Mouse (Mus musculus): Measurements from ENCODE around the gene Socs7. TPM values are rescaled to one million over a fixed set of nuclear protein-coding genes. Genes with fewer than 3 reads are reported as not detected.

Socs7 gene
- 5.9 and 7.3 TPM in 2 replicates for polyA plus RNA-seq (2012)

DNA sequence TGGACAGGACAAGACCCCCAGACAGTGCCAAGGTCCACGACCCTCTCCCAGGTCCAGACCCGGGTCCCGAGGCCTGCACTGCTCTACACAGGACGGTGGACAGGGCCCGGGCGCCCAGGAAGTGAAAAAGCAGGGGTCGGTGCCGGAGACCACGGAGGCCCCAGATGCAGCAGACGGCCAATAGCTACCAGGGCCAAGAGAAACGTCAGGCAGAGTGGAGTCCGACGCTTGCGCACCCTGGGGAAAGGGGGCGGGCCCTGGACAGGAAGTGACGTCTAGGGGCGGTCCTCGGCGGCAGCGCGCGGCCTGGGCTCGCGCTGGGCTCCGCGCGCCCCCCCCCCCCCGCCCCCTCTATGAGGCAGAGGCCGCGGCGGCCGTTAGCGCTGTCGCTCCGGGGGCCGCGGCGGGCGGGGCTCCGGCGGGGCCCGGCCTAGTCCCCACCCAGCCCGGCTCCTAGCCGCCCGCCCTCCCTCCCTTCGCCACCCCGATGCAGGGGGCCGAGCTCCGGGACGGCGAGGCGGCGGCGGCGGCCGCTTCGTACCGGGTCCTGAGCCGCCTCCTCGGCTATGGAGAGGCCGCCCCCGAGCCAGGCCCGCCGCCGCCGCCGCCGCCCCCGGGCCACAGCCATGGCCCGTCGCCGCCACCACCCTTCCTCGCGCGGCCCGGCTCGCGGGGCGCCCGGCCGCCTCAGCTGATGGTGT lies at the start of gene Socs7:
Gene Socs7 (plus strand): TSS at position 604 of the 701 bp plus-strand sequence.
- no peak for TF ChIP-seq GATA1 (IDR thresholded peaks at IDR 0.05; ENCODE audit: low read length)

DNA sequence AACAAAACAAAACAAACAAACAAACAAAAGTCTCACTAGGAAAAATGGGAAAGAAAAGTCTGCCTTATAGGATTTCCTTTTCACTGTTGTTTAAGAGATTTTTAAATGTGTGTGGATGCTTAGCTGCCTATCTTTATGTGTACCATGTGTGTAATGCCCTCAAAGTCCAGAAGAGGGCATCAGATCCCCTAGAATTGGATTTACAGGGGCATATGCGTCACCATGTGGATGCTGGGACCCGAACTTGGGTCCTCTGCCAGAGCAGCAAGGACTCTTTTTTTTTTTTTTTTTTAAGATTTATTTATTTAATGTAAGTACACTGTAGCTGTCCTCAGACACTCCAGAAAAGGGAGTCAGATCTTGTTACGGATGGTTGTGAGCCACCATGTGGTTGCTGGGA lies 48.2 kb upstream of the Socs7 start:
- TF ChIP-seq GATA1 (IDR thresholded peaks at IDR 0.05; ENCODE audit: low read length), result no peak

DNA sequence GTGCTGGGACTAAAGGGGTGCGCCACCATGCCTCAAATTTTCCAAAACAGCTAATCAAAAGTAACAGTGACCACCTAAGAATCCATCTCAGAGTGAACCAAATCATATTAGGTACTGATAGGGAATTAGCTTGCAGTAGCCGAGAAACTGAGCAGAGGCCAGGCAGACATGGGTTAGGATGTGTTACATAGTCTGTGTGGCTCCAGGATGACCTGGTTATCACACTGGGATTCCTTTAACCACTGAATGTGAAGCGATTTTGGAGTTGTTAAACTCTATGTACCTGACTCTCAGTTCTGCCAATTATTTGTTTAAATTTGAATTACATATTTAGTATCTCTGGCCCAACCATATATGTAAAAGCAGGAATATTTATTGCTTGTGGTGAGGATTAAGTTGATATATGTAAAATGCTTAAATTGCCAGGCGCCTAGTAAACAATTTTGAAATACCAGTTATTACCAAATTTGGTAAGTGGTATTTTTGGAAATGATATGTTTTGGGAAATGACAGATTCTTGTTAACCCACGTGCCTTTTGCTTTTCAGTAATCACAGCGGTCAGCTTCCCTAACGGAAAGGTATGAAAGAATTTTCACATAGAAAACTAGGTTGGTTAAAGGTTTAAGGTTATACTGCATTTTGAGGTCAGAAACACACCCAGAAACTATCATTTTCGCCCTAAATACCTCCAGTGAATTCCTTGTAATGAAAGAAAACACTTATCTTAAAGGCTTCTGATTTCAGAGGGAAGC lies 47.4 kb upstream of the Socs7 start:
- no peak for TF ChIP-seq GATA1 (IDR thresholded peaks at IDR 0.05; ENCODE audit: low read length)

DNA sequence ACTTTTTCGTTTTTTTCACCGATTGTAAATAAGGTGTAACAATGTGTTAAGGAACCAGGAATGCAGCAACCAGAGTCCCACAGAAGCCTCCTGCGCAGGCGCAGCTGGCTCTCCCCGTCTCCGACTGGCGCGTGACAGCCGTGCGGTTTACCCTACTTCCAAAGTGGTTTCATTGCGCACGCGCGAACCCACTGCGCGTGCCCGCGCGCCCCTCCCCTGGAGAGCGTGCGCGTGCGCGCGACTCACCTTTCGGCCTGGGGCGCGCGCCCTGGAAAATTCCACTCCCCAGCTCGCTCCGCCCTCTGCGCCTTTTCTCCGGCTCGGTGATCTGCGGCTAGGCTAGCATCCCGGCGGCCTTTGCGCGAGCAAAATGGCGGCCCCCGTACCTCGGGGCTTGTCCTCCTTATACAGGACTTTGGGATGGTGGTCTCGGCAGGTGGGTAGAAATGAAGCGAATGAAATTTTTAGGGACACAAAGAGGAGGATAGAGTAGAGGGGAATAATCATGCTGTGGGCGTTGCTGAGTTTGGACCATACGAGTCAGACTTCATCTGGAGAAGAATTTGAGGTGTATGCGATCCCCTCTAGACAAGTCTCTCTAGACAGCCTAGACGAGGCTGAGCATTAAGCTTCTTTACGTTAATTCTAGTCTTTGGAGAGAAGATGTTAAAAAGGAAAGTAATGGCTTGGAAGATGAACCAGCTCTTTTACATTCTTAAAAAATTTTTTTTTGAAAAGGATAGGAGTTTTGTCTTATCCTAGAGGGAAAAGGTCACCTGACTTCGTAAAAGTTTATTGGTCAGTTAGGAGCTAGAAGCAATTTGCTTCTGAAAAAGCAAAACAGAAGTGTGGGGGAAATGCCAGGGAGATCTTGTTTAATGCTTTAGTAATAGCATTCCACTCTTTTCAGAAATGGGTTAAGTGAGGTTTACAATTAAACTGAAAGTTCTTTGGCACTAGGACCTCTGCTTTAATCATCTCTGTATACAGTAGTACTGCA lies 46.5 kb upstream of the Socs7 start, which contains the start of gene Mrpl45:
Gene Mrpl45 (plus strand): TSS at position 213 of the 1,000 bp plus-strand sequence.
- no peak for TF ChIP-seq GATA1 (IDR thresholded peaks at IDR 0.05; ENCODE audit: low read length)

DNA sequence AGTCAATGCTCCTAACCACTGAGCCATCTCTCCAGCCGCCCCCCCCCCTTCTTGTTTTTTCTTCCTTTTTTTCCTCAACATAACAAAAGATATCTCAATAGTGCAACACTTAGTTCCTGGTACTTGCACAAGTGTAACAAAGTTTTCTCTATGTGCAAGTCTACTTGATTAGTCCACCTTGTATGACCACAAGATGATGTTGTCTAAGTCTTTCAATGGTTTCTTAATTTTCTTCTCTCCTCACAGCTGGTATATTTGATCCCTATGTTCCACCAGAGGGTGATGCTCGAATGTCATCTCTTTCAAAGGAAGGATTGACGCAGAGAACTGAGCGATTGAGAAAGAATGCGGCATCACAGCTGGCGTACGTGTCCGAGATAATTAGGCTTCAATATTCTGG lies 41.2 kb upstream of the Socs7 start:
- TF ChIP-seq GATA1 (IDR thresholded peaks at IDR 0.05; ENCODE audit: low read length), result no peak

DNA sequence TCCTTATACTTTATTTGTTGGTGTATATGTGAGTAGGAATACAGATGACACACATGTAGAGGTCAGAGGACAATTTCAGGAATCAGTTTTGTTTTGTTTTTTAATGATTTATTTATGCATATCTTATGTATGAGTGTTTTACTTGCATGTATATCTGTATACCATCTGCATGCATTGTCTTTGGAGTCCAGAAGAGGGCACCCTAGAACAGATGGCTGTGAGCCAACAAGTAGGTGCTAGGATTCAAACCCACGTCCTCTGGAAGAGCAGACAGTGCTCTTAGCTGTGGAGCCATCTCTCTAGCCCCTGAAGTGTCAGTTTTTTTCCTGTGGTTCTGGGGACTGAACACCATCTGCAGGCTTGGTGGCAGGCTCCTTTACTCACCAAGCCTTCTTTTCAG lies 37.1 kb upstream of the Socs7 start:
- TF ChIP-seq GATA1 (IDR thresholded peaks at IDR 0.05; ENCODE audit: low read length), result no peak

DNA sequence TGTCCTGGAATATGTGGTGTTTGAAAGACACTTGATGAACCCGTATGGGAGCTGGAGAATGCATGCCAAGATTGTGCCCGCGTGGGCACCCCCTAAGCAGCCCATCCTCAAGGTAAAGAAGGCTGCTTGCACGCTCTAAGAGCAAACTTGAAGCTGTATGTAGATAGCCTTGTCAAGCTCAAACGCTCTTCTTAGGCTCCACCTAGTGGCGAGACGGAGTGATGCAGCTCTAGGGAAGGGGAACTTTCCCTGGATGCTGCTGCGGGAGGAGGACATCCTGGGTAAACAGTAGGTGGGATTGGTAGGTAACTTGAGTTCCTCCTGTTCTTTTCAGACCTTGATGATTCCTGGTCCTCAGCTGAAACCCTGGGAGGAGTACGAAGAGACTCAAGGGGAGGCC lies 34.2 kb upstream of the Socs7 start:
- TF ChIP-seq GATA1 (IDR thresholded peaks at IDR 0.05; ENCODE audit: low read length), result no peak

DNA sequence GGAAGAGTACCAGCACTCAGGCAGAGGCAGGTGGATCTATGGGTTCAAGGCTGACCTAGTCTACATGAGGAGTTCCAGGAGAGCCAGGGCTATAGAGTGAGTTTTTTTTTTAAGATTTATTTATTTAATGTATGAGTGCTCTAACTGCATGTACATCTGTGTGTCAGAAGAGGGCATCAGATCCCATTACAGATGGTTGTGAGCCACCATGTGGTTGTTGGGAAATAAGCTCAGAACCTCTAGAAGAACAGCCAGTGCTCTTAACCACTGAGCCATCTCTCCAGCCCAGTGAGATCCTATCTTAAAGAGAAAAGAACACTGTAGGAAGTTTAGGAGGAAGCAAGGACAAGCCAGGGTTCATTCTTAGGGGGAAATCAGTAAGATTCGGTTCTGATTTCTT lies 32.0 kb upstream of the Socs7 start:
- TF ChIP-seq GATA1 (IDR thresholded peaks at IDR 0.05; ENCODE audit: low read length), result no peak

DNA sequence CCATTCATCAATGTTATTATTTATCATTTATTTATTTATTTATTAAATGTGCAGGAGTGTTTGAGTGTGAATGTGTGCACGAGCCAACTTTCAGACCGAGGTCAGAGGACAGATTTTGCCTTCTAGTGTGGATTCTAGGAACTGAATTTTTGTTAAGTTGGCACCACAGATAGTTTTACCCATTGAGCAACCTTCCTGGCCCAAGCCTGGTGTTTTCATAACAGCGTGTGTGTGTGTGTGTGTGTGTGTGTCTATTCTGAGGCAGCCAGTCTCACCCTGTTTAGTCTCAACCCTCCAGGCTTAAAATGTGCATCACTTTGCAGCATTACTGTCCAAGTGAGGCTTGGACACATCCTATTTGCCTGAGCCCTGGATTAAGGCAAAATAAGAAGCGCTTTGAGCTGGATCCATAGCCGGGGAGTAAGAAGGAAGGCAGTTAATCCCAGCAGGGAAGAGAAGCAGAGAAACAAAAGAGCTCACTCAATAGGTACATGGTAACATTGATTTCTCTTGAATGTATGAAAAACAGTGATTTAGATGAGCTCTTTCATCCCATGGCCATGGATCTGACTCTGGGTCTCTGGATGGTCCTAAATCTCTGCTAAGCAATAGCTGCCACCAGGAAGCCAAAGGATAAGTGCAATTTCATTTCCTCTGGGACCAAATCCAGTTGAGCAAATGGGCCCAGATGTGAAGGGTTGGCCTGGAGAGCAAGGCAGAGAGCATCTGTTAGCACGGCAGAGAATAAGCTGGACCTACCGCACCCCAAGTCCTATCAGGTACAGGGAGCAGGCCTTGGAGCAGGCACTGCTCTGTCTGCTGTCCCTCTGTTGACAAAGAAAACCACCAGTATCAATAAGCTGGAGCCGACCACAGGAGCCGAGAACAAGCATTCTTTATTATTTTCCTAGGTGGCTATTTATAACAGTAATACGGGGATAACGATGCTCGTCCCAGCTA lies 30.8 kb upstream of the Socs7 start:
- no peak for TF ChIP-seq GATA1 (IDR thresholded peaks at IDR 0.05; ENCODE audit: low read length)

DNA sequence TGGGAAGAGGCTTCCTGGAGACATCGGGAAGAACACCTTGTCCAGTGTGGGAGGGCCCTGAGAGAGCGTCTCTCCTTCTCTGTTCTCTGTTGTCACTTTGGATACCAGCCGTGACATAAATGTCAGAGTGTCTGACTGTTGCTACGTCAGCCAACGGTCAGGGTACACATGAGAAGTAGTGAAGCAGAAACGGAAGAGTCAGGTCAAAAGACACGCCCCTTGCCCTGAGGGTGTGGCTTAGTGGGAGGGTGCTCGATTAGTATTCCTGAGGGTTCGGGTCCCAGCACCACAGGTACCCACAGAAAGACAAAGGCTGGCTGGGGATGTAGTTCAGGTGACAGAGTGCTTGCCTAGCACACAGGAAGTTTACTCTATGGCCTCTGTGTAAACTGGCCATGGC lies 29.3 kb upstream of the Socs7 start:
- TF ChIP-seq GATA1 (IDR thresholded peaks at IDR 0.05; ENCODE audit: low read length), result no peak

DNA sequence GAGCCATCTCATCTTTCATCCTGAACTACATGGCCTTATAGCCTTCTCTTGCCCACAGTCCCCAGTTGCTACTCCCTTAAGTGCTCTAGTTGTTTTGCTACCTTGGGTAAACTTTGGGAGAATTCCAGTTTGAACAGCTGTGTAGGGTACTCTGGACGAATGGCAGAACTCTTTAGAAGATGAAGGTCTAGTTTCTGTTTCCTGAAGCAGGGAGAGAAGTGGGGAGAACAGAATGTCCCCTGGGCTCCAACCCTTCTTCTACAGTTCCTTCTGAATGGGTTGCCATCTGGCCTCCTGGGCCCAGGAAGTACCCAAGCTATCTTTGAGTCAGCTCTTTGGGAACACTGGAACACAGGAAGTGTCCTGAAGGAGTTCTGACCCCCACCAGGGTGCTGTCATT lies 28.5 kb upstream of the Socs7 start:
- no peak for TF ChIP-seq GATA1 (IDR thresholded peaks at IDR 0.05; ENCODE audit: low read length)

DNA sequence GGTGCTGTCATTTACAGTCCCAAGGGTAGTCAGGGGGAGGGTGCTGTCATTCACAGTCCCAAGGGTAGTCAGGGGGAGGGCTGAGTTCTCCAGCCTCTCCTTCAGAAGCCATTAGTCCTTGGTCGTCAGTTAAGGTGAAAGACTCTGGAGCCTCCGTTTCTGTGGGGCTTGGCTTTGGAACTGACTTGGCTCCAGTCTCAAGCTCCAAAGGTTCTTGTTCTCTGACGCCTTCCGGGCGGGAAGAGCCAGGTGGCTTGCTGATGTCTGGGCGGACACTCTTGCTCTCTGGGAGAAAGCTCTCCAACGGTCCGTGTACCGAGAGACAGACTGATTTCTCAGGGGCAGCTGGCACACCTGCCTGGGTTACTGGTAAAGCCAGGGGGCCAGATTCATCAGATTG lies 28.0 kb upstream of the Socs7 start:
- TF ChIP-seq GATA1 (IDR thresholded peaks at IDR 0.05; ENCODE audit: low read length), result no peak

DNA sequence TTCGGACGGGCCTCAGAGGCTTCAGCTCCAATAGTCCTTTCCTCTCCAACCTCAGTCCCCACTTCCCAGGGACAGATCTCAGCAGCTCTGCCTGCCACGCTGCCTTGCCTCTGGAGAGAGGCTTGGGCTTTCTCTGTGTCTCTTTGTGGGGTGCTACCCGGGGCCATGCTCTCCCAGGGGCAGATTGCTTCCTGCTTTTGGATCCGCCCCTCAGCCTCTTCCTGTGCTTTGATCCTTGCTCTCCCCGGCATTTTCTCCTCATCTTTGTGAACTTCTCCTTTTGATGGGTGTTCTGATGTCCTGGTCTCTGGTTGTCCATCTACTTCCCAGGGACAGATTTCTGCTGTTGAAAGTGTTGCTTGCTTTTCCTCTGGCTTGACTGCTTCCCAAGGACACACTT lies 26.1 kb upstream of the Socs7 start:
- TF ChIP-seq GATA1 (IDR thresholded peaks at IDR 0.05; ENCODE audit: low read length), result no peak

DNA sequence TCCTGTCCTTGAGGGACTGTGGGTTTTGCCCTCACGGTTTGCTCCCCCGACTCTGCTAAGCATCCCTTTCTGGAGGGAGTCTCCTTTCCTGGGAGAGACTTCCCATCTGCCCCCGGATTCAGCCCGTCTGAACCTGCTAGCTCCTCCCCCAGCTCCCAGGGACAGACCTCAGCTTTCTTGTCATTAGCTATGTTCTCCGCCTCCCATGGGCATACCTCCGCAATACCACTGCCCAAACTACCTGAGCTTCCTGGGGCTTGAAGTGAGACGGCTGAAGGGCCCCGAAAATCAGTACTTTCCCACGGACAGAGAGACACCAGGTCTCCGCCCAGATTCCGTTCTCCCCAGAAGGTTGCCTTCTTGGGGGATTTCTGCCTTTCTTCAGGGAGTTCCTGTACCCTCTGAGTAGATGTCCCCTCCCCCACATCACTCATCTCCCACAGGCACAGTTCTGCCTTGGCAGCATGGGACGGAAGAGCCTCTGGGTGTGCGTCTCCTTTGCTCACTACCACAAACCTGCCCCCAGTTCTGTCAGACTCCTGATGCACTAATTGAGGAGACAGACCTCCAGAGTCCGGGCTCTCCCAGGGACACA lies 25.5 kb upstream of the Socs7 start:
- TF ChIP-seq GATA1 (IDR thresholded peaks at IDR 0.05; ENCODE audit: low read length), result no peak
